Mouse (Mus musculus) R1 (cell line): ENCODE measurements around the gene Zfp750.

ENCODE experiments used
- DNase-seq: peaks from one replicate; pipeline ENCODE4 v3.0.0-alpha.2; 2018; ENCODE audit warnings: low read depth, low spot score

The Zfp750 gene

DNA sequence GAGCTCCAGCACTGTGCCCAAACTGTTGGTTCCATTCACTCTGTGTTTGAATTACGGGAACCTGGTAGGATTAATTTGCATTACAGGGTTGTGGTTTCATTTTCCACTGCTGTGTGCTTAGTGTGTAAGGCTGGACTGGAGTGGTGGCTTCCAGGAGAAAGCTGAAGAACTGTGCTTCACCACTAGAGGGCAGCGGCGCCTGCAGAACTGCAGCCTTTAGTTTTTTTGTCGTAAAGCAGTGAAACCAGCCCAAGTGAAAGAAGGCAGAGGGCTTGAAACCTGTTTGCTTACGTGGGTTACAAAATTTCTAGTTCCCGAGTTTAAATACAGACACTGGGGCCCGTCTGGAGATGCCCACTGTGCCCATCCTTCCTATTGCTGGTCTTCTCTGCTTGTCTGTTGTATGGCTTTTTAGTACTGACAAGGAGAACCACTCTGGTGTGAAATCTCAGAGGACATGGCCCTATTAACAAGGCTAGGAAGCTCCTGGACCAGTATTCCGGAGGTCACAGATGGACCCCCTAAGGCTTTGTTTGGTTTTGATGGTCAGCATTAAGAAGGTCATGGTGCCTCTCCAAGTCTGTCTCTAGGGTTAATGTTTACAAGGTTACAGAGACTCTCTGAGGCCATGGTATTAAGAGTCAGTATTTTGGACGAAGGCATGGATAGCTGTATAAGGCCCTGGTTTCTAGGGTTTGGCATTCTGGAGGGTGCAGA lies 43.3 kb downstream of the Zfp750 start:
- DNase-seq, result peak; percentile 64

DNA sequence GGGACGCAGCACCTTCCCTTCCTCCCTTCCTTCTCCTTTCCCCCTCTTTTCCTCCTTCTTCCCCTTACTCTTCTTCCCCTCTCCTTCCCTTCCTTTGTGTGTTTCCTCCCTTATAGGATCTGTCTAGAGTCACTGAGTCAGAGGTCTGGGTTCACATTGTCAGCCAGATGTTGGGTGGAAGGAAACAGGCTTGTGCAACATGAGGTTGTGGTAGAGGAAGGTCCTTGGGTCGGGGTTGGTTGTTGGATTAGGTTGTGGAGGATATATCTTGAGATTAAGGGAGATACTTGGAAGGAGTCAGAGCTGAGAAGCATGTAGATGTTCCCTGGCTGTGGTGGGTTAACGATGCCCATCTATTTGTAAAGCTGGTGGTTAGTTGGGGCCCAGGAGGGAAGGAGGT lies 44.3 kb downstream of the Zfp750 start:
- no peak for DNase-seq

DNA sequence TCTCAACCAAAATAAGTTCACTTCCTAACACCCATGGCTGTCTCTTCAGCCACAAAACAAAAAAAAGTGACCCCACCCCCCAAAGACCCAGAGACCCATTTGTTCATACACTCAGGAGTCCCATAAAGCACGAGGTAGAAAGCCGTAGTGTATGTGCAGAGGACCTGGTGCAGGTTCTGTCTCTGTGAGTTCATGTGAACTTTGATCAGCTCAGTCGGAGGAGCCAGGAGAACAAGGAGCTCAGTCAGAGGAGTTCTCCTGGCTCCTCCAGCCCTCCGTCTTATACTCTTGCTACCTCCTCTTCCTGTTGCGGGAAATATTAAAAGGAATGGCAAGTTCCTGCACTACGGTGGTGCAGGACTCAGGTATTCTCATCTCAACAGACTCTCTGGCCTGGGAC lies 51.7 kb downstream of the Zfp750 start:
- no peak for DNase-seq
